Mouse (Mus musculus): Measurements from ENCODE around the gene Dpf3. TPM values are rescaled to one million over a fixed set of nuclear protein-coding genes. Genes with fewer than 3 reads are reported as not detected.

Dpf3 gene
- polyA plus RNA-seq, 1 experiment = 0.52 TPM

DNA sequence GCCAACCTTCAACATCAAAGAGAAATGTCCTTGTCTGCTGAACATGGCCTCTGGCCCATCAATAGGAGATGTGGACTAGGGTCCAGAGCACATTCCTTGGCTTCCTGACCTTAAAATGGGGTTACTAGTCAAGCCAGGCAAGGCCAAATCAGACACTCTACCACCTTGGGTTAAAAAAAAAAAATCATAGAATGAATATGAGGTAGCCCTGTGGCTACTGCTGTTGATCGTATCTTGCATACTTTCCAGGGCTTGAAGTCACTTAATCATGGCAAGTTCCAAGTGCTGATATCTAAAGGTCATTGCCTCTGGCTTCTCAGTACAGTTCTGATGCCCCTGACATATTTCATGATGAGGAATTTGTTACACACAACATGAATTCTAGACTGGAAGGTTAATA is 160.1 kb downstream of the Dpf3 start:
- H3K79me2 ChIP-seq (ENCODE audit: control insufficient read depth, insufficient read depth) = no peaks in the 10 kb centered on the region
- no peak overlapping the region for H3K4me2 ChIP-seq (ENCODE audit: low read depth)
- H3K36me3 ChIP-seq (ENCODE audit: control insufficient read depth, insufficient read depth) = no peaks in the 10 kb centered on the region
- H3ac ChIP-seq (ENCODE audit: control insufficient read depth, insufficient read length) = no peak overlapping the region
- no peak overlapping the region for H3K4me3 ChIP-seq
- no peaks in the 10 kb centered on the region for H3K27me3 ChIP-seq (ENCODE audit: control insufficient read depth, insufficient read depth, insufficient read length)
- TF ChIP-seq TCF12 (IDR thresholded peaks at IDR 0.05; ENCODE audit: insufficient read depth, poor library complexity, severe bottlenecking) (no peak), MAX (IDR thresholded peaks at IDR 0.05; ENCODE audit: low read depth) (no peak), MYOG (IDR thresholded peaks at IDR 0.05; ENCODE audit: control insufficient read depth in 1 of 3, insufficient read depth in 1 of 3, insufficient read length in 2 of 3, low read depth in 2 of 3) (no peak), SRF (IDR thresholded peaks at IDR 0.05; ENCODE audit: control insufficient read depth, insufficient read length, low read depth) (no peak)

DNA sequence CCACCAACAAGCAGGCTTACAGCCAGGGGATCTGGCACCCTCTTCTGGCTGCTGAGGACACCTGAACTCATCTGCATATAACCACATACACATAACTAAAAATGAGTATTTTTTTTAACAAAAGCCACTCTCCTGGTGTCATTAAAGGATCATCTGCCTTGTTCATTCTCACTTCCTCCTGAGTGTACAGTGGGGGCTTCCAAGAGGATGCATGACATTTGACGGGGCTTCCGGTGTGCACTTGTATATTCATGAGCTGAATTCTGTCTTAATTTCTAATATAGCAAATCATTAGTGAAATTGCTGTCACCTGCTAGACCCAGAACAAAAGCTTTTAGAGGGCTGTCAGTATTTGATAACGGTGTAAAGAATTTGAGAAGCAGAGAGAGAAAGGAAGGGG is 166.8 kb downstream of the Dpf3 start:
- Histone ChIP-seq H3K4me2 (ENCODE audit: low read depth) (no peak overlapping the region), H3K4me3 (no peak overlapping the region), H3K79me2 (ENCODE audit: control insufficient read depth, insufficient read depth) (no peaks in the 10 kb centered on the region), H3K36me3 (ENCODE audit: control insufficient read depth, insufficient read depth) (no peaks in the 10 kb centered on the region), H3K27me3 (ENCODE audit: control insufficient read depth, insufficient read depth, insufficient read length) (no peaks in the 10 kb centered on the region), H3ac (ENCODE audit: control insufficient read depth, insufficient read length) (no peak overlapping the region)
- TF ChIP-seq POLR2A (IDR thresholded peaks at IDR 0.05; ENCODE audit: insufficient read length, low read depth) (no peak), MYOD1 (IDR thresholded peaks at IDR 0.05; ENCODE audit: control insufficient read depth in 1 of 3, insufficient read length in 2 of 3, low read depth in 2 of 3) (no peak), E2F4 (IDR thresholded peaks at IDR 0.05; ENCODE audit: insufficient read depth) (no peak), POLR2AphosphoS2 (IDR thresholded peaks at IDR 0.05; ENCODE audit: insufficient read length, low read depth) (no peak), CEBPB (IDR thresholded peaks at IDR 0.05; ENCODE audit: insufficient read depth, poor library complexity, severe bottlenecking) (no peak), SRF (IDR thresholded peaks at IDR 0.05; ENCODE audit: control insufficient read depth, insufficient read length, low read depth) (no peak), TCF12 (IDR thresholded peaks at IDR 0.05; ENCODE audit: insufficient read depth, poor library complexity, severe bottlenecking) (no peak), TCF3 (IDR thresholded peaks at IDR 0.05; ENCODE audit: insufficient read length, low read depth) (no peak)

DNA sequence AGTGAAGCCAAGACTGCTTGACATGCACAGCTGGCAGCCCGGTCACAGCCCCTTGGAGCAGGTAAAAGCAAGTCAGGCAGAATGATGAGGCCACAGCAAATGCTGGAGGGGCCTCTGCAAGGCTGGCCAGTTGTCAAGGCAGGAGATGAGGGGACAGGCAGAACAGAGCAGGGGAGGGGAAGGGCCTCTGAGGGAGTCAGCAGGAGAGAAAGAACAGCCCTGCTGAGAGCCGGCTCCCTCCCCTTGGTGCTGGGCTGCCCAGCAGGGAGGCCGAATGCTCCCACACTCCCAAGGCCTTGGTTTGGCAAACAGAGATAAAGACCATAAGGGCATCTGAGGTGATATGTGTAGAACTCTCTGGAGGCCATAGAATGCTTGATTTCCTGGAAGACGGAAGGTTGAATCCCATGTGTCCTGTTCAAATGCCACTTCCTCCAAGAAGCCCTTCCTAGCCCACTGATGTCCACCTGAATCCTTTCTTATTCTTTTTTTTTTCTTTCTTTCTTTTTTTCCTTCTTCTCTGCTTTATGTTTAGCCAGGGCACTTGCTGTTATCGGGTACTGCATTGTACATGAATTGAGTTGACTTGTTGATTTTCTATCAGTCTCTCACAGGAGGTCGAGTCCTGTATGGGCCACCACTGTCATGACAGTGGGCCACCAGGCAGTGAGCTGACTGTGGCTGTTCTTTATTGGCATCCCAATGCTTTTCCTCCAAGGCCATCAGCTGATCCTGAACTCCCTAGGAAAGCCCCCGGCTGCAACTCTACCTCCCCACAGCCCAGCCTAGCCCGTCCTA is 169.7 kb downstream of the Dpf3 start:
- TF ChIP-seq POLR2A (IDR thresholded peaks at IDR 0.05; ENCODE audit: insufficient read length, low read depth) = no peak
- no peak for TF ChIP-seq USF1 (IDR thresholded peaks at IDR 0.05; ENCODE audit: low read depth)
- TF ChIP-seq MYOG (IDR thresholded peaks at IDR 0.05; ENCODE audit: control insufficient read depth in 1 of 3, insufficient read depth in 1 of 3, insufficient read length in 2 of 3, low read depth in 2 of 3) = no peak
- TF ChIP-seq TCF12 (IDR thresholded peaks at IDR 0.05; ENCODE audit: insufficient read depth, poor library complexity, severe bottlenecking) = no peak
- no peak for TF ChIP-seq MYOD1 (IDR thresholded peaks at IDR 0.05; ENCODE audit: control insufficient read depth in 1 of 3, insufficient read length in 2 of 3, low read depth in 2 of 3)
- no peak for TF ChIP-seq E2F4 (IDR thresholded peaks at IDR 0.05; ENCODE audit: insufficient read depth)
- TF ChIP-seq SRF (IDR thresholded peaks at IDR 0.05; ENCODE audit: control insufficient read depth, insufficient read length, low read depth) = no peak
- no peak for TF ChIP-seq MAX (IDR thresholded peaks at IDR 0.05; ENCODE audit: low read depth)
- no peak for TF ChIP-seq POLR2AphosphoS2 (IDR thresholded peaks at IDR 0.05; ENCODE audit: insufficient read length, low read depth)
- no peak for TF ChIP-seq REST (IDR thresholded peaks at IDR 0.05; ENCODE audit: insufficient read depth, insufficient read length)
- H3K36me3 ChIP-seq (ENCODE audit: control insufficient read depth, insufficient read depth) = no peaks in the 10 kb centered on the region
- no peaks in the 10 kb centered on the region for H3K79me2 ChIP-seq (ENCODE audit: control insufficient read depth, insufficient read depth)
- no peak overlapping the region for H3K4me3 ChIP-seq
- H3K27me3 ChIP-seq (ENCODE audit: control insufficient read depth, insufficient read depth, insufficient read length) = no peaks in the 10 kb centered on the region
- H3ac ChIP-seq (ENCODE audit: control insufficient read depth, insufficient read length) = no peak overlapping the region
- H3K4me2 ChIP-seq (ENCODE audit: low read depth) = no peak overlapping the region

DNA sequence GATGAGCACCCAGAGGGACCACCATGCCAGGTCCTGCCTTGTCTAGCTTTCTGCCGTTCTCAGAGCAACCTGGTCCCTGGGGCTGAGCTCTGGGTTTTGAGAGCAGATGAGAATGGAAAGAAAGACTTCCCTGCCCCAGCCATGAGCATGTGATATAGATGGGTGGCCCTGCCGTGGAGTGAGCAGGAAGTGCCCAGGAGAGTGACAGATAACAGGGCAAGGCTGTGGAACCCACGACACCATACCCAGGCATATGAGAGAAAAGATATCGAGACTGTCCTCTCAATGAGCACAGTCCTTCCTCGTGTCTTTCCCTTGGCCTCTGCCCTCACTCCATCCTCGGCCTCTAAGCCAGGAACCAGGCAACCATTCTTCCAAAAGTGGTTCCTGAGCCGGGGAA is 172.8 kb downstream of the Dpf3 start:
- Histone ChIP-seq H3ac (ENCODE audit: control insufficient read depth, insufficient read length) (no peak overlapping the region), H3K27me3 (ENCODE audit: control insufficient read depth, insufficient read depth, insufficient read length) (no peaks in the 10 kb centered on the region), H3K4me3 (no peak overlapping the region), H3K79me2 (ENCODE audit: control insufficient read depth, insufficient read depth) (no peaks in the 10 kb centered on the region), H3K36me3 (ENCODE audit: control insufficient read depth, insufficient read depth) (no peaks in the 10 kb centered on the region), H3K4me2 (ENCODE audit: low read depth) (no peak overlapping the region)
- TF ChIP-seq REST (IDR thresholded peaks at IDR 0.05; ENCODE audit: insufficient read depth, insufficient read length) (no peak), CEBPB (IDR thresholded peaks at IDR 0.05; ENCODE audit: insufficient read depth, poor library complexity, severe bottlenecking) (no peak), E2F4 (IDR thresholded peaks at IDR 0.05; ENCODE audit: insufficient read depth) (no peak), SRF (IDR thresholded peaks at IDR 0.05; ENCODE audit: control insufficient read depth, insufficient read length, low read depth) (no peak), USF1 (IDR thresholded peaks at IDR 0.05; ENCODE audit: low read depth) (no peak), MYOG (IDR thresholded peaks at IDR 0.05; ENCODE audit: control insufficient read depth in 1 of 3, insufficient read depth in 1 of 3, insufficient read length in 2 of 3, low read depth in 2 of 3) (no peak), POLR2AphosphoS2 (IDR thresholded peaks at IDR 0.05; ENCODE audit: insufficient read length, low read depth) (no peak), TCF12 (IDR thresholded peaks at IDR 0.05; ENCODE audit: insufficient read depth, poor library complexity, severe bottlenecking) (no peak), MYOD1 (IDR thresholded peaks at IDR 0.05; ENCODE audit: control insufficient read depth in 1 of 3, insufficient read length in 2 of 3, low read depth in 2 of 3) (no peak), POLR2A (IDR thresholded peaks at IDR 0.05; ENCODE audit: insufficient read length, low read depth) (no peak), MAX (IDR thresholded peaks at IDR 0.05; ENCODE audit: low read depth) (no peak)

DNA sequence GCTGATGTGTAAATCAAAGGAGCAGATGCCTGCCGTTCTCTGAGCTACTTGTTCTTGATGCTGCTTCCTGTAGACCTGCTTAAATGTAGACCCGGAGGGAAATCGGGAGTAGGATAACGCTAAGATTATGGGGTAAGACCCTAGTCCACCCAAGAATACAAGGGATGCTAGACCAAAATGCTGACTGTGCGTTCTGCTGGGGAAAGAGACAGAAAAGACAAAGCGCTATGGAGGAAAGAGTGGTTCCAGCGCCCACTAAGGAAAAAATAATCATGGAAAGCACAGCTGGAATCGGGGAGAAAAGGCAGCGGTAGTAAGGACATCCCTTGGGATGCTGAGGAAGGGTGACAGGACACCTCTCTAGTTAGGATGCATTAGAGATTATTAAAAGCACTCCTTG is 174.7 kb downstream of the Dpf3 start:
- no peak overlapping the region for H3K4me3 ChIP-seq
- no peaks in the 10 kb centered on the region for H3K79me2 ChIP-seq (ENCODE audit: control insufficient read depth, insufficient read depth)
- TF ChIP-seq POLR2A (IDR thresholded peaks at IDR 0.05; ENCODE audit: insufficient read length, low read depth) = no peak
- no peak for TF ChIP-seq TCF3 (IDR thresholded peaks at IDR 0.05; ENCODE audit: insufficient read length, low read depth)
- TF ChIP-seq REST (IDR thresholded peaks at IDR 0.05; ENCODE audit: insufficient read depth, insufficient read length) = no peak
- no peak for TF ChIP-seq E2F4 (IDR thresholded peaks at IDR 0.05; ENCODE audit: insufficient read depth)
- TF ChIP-seq CEBPB (IDR thresholded peaks at IDR 0.05; ENCODE audit: insufficient read depth, poor library complexity, severe bottlenecking) = no peak
- TF ChIP-seq MYOD1 (IDR thresholded peaks at IDR 0.05; ENCODE audit: control insufficient read depth in 1 of 3, insufficient read length in 2 of 3, low read depth in 2 of 3) = no peak
- no peak overlapping the region for H3ac ChIP-seq (ENCODE audit: control insufficient read depth, insufficient read length)
- H3K36me3 ChIP-seq (ENCODE audit: control insufficient read depth, insufficient read depth) = no peaks in the 10 kb centered on the region
- H3K27me3 ChIP-seq (ENCODE audit: control insufficient read depth, insufficient read depth, insufficient read length) = peaks cover 3% of the 10 kb centered on the region
- no peak overlapping the region for H3K4me2 ChIP-seq (ENCODE audit: low read depth)
